Mouse (Mus musculus) WW6 (cell line): Measurements from ENCODE around the gene Actl10.

Experiments used
- DNase-seq: peaks from one replicate; pipeline ENCODE4 v3.0.0-alpha.2; 2013; ENCODE audit warnings: low read depth, low spot score

The Actl10 gene

DNA sequence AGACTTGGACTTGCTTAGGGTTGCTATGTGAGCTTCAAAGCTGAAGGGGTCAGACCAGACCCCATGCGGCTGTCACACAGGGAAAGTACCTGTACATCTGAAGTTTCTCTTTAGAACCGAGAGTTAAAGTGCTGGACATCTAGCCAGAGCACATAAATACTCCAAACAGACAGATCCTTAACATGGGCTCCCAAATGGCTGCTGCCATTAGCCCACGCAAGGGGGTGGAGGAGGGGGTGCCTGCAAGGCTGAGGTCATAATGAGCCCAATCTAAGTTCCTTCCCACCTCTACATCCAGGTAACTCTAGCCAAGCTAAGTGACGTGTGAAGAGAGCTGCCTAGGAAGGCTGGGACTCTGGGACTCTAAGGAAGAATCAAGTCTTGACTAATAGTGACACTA lies at the start of gene Actl10:
Gene Actl10 (plus strand): TSS at position 301 of the 400 bp plus-strand sequence.
- DNase-seq, result no peak

DNA sequence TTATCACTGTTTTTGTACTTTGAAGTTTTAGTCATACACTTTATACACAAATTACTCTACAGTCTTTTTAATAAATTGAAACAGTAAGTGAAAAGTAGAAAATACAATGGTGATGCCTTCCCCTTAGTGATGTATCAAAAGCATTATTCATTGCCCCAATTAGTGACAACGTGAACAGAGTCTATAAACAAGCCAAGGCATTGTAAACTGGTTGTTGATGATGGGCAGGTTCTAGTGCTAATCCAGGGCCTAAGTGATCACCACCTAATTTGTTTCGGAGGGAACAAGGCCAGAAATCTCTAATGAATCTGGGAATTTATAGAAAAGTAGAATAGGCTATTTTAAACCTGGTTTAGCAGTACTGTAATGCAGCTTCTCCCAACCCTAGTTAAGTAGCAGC lies 44.5 kb upstream of the Actl10 start:
- DNase-seq, result no peak

DNA sequence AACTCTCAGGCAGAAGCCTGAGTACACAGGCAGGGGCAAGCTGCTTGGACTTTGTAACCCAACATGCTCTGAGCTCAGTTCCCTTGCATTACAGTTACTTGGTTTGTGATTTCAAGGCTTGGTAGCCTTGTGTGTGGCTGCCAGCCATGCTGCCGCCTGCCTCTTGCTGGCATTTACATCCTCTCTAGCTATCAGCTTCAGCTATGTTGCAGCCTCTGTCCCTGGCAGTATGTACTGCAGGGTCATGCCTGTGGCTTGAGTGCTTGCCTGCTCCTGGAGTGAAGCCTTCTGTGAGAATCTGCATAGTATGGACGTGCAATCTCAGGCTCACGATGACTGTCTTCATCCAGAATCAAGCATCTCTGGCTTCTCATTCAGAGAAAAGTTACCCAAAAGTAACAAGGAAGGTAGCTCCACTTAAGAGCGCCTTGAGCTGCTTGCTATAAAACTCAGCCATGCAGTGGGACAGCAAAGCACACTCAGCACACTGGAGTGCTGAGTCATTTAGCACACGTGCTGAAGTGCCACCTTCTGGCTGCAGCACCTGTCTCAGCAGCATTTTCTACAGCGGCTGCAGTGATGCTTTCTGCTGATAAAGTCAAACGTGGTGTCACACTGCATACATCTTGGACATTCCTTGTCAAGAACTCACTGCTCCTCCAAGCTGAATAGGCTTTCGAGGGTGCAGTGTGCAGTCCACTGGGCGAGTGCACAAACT lies 43.9 kb upstream of the Actl10 start:
- DNase-seq, result no peak

DNA sequence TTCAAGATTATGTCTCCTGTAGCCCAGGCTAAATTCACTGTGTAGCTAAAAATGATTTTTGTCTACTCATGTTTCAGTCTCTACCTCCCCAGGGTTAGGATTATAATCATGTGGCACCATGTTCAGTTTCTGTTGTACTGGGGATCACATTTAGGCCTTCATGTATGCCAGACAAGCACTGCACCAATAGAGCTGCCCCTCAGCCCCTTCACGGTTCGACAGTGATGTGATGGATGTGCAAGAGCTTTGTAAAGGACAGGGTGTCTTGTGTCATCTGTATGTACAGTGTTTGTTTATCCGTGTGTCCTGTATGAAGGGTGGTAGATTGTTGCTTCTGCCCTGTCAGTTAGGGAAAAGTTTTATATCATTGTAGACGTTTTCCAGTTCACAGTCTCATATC lies 43.1 kb upstream of the Actl10 start:
- no peak for DNase-seq

DNA sequence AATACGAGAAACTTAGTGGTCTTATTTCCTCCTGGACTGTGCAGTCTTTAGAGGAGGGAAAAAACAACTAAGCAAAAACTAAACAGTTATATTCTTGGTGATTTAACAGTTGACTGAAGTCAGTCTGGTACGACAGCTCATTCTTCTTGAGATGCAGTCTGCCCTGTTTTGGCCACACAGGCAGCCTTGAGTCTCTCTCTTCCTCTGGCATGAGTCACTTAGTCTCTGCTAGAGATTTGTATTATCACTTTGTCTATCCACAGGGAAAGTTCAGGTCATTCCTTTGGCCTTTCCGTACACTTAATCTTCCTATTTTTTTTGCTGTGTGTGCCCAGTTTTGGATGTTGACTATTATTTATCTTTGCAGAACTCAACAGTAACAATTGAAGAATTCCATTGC lies 41.4 kb upstream of the Actl10 start:
- DNase-seq, result no peak

DNA sequence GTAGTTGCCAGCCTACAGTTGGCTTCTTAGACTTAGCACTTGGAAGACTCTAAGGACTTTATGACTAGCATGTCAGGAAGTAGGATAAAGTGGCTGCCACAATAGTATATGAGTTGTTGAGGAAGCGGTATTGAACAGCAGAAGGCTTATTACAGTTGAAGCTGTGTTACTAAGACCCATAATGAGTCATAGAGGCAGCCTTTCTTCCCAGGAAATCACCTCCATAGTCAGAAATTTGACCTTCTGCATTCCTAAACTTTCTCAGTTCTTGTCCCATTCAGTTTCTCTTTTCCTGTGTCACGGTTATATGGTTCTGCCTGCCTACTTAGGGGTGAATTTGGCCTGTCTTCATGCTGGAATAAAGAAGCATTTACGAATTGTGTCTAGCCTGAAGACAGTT lies 34.6 kb upstream of the Actl10 start:
- no peak for DNase-seq

DNA sequence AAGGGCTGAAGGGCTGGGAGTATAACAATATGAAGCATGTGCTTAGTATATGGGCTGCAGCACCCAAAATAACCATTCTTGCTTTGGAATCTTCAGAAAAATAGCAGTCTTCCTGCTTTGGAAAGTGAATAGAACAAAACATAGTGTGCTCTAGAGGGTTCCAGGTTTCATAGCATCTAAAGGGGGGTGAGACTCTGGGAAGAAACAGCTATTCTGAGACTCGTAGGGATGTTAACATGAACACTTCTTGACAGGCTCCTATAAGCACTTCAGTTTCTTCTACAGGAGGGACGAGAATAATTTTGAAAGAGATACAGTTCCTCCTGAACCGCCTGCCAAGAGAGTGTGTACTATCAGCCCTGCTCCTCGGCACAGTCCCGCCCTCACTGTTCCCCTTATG lies 34.2 kb upstream of the Actl10 start:
- no peak for DNase-seq

DNA sequence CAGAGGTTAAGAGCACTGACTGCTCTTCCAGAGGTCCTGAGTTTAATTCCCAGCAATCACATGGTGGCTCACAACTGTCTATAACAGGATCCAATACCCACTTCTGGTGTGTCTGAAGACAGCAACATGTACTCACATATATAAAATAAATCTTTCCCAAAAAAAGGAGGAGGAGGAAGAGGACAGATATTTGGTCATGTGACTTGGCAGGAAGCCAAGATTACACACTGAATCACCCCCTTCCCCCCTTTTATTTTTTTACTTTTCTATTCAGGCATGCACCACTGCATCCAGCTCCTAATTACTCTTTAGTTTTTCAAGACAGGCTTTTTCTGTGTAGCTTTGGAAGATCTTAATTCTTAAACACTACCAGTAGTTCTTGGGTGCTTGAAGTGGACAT lies 30.1 kb upstream of the Actl10 start:
- no peak for DNase-seq

DNA sequence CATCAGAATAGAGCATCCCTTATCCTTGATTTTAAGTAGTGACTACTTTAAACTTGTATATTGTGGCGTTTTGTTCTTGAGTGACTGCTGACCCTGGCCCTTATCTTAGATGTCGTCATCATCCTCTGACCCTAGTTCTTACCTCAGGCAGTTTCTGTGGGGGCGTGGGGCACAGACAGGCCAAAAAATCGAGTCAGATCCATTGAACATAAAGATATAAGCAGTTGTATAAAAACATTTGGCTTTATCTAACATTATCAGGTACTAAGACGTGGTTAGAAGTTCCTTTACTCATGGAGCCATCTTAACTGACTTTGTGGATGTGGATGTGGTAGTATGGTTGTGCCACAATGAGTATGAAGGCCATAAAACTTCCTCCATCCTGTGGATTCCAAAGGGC lies 29.2 kb upstream of the Actl10 start:
- no peak for DNase-seq

DNA sequence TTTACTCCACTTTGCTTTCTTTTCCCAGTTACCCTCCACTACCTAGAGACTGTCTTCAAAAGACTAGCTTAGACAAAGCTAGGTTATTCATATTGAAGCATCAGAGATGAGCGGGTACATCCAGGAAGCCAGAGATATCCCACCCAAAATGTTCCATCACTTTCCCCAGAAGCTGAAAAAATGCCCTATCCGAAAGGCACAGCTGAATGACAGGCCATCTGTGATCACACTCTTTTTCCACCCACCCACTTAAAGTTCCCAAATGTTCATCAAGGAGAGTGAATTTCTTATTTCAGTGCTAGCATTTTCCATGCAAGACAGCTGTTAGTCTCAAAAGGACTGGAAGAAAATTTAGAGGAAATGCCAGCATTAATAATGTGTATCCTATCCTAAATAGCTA lies 26.3 kb upstream of the Actl10 start:
- DNase-seq, result no peak

DNA sequence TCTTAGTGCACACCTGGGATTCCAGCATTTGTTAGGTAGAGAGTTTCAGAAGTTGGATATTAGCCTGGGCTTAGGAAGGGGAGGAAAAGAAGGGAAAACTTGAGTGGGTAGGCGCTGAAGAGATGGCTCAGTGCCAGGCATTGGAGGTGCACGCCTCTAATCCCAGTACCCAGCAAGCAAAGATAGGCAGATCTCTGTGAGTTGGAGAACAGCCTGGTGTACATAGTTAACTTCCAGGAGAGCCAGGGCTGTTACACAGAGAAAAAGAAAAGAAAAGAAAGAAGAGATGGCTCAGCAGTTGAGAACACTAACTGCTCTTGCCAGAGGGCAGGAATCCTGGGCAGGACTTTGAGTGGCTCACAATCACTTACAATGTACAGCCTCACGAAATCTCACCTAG lies 25.0 kb upstream of the Actl10 start:
- DNase-seq, result no peak

DNA sequence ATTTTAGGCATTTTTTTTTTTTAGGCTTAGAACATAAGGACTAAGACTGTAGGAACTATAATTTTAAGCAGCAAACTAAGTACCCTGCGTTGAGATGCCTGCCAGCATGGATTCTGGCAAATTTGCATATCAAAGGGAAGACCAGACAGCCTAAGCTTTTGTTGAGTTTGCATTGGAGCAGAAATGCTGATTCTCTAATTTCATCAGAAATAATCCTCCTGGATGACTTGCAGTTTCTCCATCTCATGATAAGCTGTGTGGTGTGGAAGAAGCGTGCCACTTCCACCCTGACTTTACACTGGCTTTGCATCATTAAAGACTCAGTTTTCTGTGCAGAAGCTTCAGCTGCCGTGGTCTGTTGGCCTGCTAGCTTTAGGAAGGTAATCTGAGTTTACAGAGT lies 18.7 kb upstream of the Actl10 start:
- DNase-seq, result no peak

DNA sequence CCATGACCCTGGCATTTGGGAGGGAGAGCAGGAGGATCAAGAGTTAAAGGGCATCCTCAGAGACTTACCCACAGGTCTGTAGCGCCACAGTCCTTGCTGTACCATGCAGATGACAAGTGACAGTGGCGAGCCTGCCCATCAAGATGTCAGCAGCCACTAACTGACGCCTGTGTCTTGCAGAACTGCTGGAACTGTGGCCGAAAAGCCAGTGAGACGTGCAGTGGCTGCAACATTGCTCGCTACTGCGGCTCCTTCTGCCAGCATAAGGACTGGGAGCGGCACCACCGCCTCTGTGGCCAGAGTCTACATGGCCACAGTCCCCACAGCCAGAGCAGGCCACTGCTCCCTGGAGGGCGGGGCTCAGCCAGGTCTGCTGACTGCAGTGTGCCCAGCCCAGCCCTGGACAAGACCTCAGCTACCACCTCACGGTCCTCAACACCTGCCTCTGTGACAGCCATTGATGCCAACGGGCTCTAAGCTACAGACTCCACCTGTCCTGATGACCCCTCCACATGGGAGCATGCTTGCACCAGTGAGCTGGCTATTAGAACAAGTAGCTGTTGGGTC lies 16.8 kb upstream of the Actl10 start:
- DNase-seq, result no peak

DNA sequence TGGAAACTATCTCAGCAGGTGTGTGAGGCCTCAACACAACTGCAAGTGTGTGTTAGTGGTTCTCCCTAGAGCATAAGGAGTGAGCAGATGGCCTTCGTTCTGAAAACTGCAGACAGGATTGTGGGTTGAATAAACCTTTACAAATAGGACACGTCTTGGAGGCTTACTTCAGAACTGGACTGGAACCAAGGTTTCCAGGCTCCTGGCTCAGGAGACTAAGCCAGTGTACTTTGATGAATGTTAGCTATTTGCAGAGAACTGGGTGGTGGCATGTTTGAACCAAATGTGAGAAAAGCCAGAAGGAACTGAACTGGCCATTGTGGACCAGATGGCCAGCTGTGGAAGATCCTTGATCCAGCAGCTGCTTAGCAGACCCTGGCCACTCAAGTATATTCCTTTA lies 13.3 kb upstream of the Actl10 start:
- DNase-seq, result no peak

DNA sequence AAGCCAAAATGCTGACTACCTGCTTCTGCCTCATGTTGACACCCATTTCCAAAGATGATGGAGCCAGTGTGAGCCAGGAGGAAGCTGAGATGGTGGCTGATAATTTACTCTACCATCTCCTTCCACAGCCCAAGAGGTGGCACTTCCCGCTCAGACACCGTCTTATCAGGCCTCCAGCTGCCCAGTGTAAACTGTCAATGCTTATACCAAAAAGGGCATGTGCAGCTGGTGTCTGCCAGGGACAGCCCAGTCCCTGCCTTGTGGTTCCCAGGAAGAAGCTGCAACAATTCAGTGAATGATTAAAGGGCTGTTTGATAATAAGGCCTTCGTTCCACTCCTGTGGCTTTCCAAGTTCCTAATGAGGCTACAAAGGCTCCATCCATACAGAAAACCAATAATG lies 12.9 kb upstream of the Actl10 start:
- DNase-seq, result no peak

DNA sequence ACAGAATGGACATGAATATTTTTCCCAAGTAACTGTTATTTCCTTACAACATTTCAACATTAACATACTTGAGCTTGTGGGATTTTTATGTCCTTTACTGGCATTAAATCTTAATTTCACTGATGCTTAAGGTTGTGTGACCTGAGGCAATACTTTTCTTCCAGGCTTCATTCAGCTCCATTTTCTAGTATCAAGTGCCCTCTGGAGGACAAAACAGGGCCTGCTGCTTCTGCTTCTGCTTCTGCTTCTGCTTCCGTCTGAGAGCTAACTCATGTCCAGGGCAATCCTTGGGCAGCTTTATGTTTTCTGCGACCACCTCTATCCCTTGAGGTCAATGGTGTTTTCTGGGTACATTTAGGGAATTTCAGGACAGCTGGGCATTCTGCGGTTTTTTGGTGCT lies 11.9 kb upstream of the Actl10 start:
- no peak for DNase-seq

DNA sequence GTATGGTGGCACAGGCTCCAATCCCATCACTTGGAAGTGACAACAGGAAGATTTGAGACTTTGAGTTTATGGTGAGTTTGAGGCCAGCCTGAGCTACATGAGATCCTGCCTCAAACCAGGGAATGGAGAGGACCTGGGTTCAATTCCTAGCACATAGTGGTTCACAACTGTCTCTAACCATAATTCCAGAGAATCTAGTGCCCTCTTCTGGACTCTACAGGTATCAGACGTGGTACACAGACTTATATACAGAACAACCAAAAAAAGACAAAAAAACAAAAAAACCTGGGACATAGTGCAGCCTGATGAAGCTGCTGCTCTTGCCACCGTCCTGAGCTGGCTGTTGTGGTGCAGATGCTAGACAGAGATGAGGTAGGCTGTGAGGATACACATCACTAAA lies 9.9 kb upstream of the Actl10 start:
- DNase-seq, result no peak

DNA sequence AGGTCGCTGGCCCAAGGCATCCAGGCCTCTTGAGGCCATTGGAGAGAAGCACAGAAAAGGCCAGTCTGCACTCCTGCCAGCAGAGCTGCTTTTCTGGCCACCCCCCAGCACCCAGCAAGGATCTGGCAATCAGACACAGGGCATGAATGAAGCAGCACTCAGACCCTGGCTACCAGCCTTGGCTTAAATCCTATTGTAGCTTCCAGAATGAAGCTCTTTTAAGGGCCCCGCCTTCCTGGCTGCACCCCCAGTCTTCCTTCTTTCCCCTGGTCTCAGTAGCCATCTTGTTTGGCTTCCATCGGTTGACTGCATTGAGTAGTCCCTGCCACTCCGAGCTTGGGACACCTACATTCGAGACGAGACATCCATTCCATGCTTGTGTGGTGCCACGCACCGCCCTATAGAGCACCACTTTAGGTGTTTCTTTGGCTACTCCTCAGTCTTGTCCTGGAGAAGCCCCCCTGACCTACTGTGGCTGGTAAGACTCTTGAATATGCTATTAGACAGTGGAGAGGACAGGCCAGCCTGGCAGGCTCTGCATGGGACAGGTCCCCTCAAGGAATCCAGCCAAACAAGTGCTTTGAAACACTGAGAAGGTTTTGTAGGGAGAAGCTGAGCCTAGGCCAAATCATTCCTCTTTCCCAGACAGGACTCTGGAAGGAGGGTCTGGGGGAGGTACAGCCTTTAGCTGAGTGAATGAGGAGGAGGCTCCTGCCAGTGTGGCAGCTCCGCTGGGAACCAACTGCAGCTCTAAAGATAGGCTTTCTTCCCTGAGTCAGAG lies 7.8 kb upstream of the Actl10 start:
- no peak for DNase-seq

DNA sequence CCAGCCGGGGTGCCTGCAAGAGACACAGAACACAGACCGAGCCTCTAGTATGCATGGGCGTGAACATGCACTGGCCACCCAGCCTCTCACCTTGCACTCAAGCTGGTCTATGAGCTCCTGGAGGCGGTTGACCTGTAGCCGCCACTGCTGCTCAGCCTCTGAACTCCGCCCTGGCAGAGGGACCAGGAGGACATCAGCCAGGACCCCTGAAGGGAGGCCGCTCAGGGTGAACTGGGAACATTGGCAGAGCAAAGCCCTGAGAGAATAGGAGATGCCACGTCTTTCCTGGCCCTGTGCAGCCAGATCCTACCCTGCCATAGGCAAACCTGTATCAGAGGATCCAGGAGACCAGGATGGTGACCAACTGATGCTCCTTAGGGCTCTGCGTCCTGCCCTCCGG lies 4.9 kb upstream of the Actl10 start, which contains the start of gene 1700003F12Rik:
Gene 1700003F12Rik (plus strand): TSS at position 375 of the 400 bp plus-strand sequence.
- no peak for DNase-seq

DNA sequence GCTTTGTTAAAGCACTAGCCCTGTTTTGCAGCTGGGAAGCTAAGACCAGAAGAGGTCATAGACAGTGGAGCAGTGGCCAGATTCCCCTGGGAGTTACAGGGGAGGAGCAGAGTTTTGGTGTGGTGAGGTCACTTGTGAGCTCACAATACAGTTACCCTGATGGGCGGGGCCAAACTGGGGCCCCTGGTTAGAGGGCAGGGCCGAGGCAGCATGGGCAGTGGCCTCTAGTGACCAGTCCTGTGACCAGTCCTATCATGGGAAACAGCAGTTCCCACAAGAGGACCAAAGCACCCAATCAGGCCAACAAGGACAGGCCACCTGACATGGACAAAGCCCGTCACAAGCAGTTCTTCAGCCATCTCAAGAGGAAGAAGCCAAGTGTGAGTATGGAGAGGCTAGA lies 2.9 kb upstream of the Actl10 start:
- DNase-seq, result no peak

DNA sequence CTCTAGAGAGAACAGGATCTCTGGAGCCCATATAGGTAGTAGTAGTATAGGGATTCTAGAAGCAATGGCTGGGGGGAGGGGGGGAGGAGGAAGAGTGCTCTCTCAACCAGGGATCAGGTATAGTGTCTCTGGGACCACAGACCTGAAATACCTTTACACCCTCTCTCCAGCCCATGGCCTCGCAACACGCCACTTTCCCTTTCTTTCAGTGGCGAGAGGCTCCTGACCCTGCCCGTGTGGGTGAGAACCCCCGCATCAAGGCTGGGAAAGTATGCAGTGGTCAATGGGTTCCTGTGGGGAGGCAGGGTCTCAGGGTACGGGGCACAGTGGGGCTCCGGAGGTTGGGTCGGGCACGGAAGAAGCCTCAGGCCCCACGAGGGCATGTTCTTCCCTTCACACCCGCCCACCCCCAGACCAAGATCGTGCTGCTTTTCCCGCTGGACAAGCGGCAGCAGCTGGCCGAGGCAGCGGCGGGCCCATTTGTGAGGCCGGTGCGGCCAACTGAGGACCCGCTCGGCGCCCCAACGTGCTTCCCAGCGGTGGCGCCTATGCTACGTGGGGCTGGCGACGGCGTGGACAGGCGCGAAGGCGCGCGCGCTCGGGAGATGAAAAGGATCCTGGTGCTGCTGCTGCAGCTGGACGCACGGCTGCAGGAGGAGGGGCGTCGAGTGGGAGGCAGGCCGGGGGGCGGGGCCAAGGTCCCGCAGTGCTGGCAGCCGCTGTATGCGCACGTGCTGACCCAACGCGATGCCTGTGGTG lies 2.3 kb upstream of the Actl10 start:
- DNase-seq, result no peak

DNA sequence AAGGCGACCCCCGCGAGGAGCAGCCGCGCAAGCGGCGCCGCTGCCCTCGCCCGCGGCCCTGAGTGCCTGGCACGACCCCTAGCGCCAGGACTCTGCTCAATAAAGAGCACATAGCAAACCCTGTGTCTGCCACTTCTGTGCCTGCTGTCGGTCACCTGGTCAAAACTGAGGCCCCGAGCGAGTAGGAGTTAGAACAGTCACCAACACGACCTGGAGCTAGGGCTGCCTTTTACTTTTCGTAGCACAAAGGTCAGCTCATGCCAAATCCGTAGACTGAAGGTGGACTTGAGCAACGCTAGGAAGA lies 1.7 kb upstream of the Actl10 start:
- no peak for DNase-seq
